Mouse (Mus musculus): ENCODE measurements around the gene Tmem262.

DNA sequence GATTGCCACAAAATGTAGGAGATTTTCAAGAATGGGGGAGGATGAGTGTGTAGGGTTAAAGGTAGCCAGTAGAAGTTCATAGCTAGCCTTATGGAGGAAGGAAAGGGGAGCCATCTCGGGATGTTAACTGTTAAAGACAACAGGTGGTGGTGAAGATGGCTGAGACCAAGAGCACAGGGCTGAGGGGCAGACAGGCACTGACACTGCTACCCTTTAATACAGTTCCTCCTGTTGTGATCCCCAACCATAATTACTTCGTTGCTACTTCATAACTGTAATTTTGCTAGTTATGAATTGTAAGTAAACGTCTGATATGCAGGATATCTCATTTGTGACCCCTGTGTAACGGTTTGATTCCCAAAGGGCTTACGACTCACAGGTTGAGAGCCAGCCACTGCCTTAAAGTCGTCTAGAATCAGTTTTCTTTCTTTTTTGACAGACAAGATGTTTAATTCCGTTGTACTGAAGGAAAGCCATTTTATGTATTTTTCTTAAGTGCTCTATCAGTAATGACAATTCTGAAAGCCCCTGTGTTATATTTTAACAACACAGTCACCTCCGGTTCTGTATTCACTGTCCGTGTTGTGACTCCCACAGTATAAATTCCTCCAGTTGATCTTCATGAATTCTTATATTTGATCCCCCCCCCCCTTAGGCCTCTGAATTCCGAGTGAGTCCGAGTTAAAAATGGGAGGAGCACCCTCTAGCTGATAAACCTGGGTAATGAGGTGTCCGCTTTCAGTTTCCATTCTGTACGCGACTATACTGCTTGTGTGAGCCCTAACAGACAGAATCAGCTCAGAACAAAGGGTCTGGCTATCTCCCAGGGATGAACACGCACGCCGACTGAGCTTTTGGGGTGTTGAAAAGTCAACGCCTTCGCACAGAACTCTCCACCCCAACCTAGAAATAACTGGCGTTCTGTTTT lies 34.2 kb upstream of the Tmem262 start:
- TF ChIP-seq CTCF (IDR thresholded peaks at IDR 0.05; ENCODE audit: borderline replicate concordance, extremely low read depth, insufficient read depth, insufficient read length) (no peak), POLR2A (IDR thresholded peaks at IDR 0.05; ENCODE audit: borderline replicate concordance, extremely low read depth, insufficient read depth, insufficient read length, poor library complexity, severe bottlenecking) (no peak)
